Mouse (Mus musculus) cerebellum, adult (tissue): ENCODE measurements at regions not wholly inside any gene's neighbourhood (a gene's known extent, or its start where the extent isn't known, plus 50 kb on each side); places are given as distances from the start of the nearest gene placed in this dataset.
A peak's percentile ranks its signal among the peaks of the same experiment; 100 is the strongest.

ENCODE experiments used
- ATAC-seq: cut with Nextera tagmentation; 2 replicates; pipeline ENCODE4 v1.9.2; 2017; ENCODE audit warnings: mild to moderate bottlenecking, moderate library complexity, mixed read lengths; ENCODE audit not compliant: insufficient number of reproducible peaks, low FRiP score, low TSS enrichment

- ATAC-seq, result no peak
These were observed 52.7 kb upstream of the Trpc4 start for GRCm38 (mm10) chr3:54103098-54103497.

- ATAC-seq, result no peak
These were observed 72.2 kb upstream of the Trpc4 start for GRCm38 (mm10) chr3:54083634-54084033.

GRCm38 (mm10) chr3:54076461-54076860, 79.4 kb upstream of the Trpc4 start:
- no peak for ATAC-seq

GRCm38 (mm10) chr3:54060653-54061052, 95.2 kb upstream of the Trpc4 start:
- ATAC-seq, result no peak

- no peak for ATAC-seq
These were observed 101.5 kb upstream of the Trpc4 start for GRCm38 (mm10) chr3:54054376-54054775.

- no peak for ATAC-seq
These were observed 106.5 kb upstream of the Trpc4 start for GRCm38 (mm10) chr3:54049370-54049769.

GRCm38 (mm10) chr3:54048091-54048670, 107.7 kb upstream of the Trpc4 start:
- no peak for ATAC-seq

- no peak for ATAC-seq
These were observed 128.5 kb upstream of the Trpc4 start for GRCm38 (mm10) chr3:54027365-54027764.

GRCm38 (mm10) chr3:54020196-54020595, 135.6 kb upstream of the Trpc4 start:
- ATAC-seq, result no peak

- no peak for ATAC-seq
These were observed 137.7 kb upstream of the Trpc4 start for GRCm38 (mm10) chr3:54017943-54018649.

- ATAC-seq, result no peak
These were observed 139.0 kb upstream of the Trpc4 start for GRCm38 (mm10) chr3:54016877-54017276.

GRCm38 (mm10) chr3:54011016-54011415, 144.8 kb upstream of the Trpc4 start:
- ATAC-seq, result no peak

- ATAC-seq, result no peak
These were observed 129.4 kb upstream of the Ufm1 start for GRCm38 (mm10) chr3:53992993-53993392.

- ATAC-seq, result no peak
These were observed 125.2 kb upstream of the Ufm1 start for GRCm38 (mm10) chr3:53988796-53989195.

- ATAC-seq, result peak; percentile 72
These were observed 124.6 kb upstream of the Ufm1 start for GRCm38 (mm10) chr3:53988256-53988655.

GRCm38 (mm10) chr3:53987316-53987715, 123.7 kb upstream of the Ufm1 start:
- no peak for ATAC-seq

GRCm38 (mm10) chr3:53984743-53985550, 121.3 kb upstream of the Ufm1 start:
- ATAC-seq, result no peak

GRCm38 (mm10) chr3:53982311-53982710, 118.7 kb upstream of the Ufm1 start:
- ATAC-seq, result no peak

- ATAC-seq, result no peak
These were observed 118.0 kb upstream of the Ufm1 start for GRCm38 (mm10) chr3:53981585-53981984.

GRCm38 (mm10) chr3:53977379-53978080, 113.9 kb upstream of the Ufm1 start:
- no peak for ATAC-seq
